ENCODE assay signal across 17 mouse cellular contexts in genomic region chr9:116354056-116354732, GRCm38 (mm10).
DNase-seq lines count a peak whose midpoint lies in the region; ATAC-seq and TF ChIP-seq lines count a peak whose summit lies in the region.
"Had no signal": no experiment of that assay in that cellular context is flagged by ENCODE, and none has a peak within 500 bp of the region (broad histone marks: within the 10 kb centered on the region; RNA-seq: fewer than 3 reads in every experiment).

No protein-coding gene starts in this region.

- ATAC-seq in hindbrain, embryonic 13.5 days (ENCODE audit: low FRiP score): no peak
- ATAC-seq in hindbrain, embryonic 16.5 days: no peak
- ATAC-seq in midbrain, embryonic 11.5 days (ENCODE audit: low FRiP score): no peak
- ATAC-seq in midbrain, postnatal 0 days (ENCODE audit: low FRiP score): no peak
- no peak for ATAC-seq in midbrain, embryonic 15.5 days (replicated peaks)
- no peak for ATAC-seq in megakaryocyte, adult 5-6 weeks (ENCODE audit: poor library complexity, severe bottlenecking)
- ATAC-seq: forebrain, embryonic 14.5 days had no signal

- no peak for TF ChIP-seq CTCF in midbrain, postnatal 0 days (IDR thresholded peaks at IDR 0.05)

- H3K36me3 ChIP-seq in hindbrain, embryonic 13.5 days: no peaks in the 10 kb centered on the region
- no peaks in the 10 kb centered on the region for H3K36me3 ChIP-seq in hindbrain, embryonic 16.5 days (ENCODE audit: control insufficient read depth, insufficient read depth, low read length)
- no peaks in the 10 kb centered on the region for H3K36me3 ChIP-seq in midbrain, embryonic 11.5 days (ENCODE audit: control insufficient read depth, insufficient read depth, low read length)
- H3K36me3 ChIP-seq in midbrain, postnatal 0 days (ENCODE audit: insufficient read depth, low read length): no peaks in the 10 kb centered on the region
- H3K36me3 ChIP-seq in midbrain, embryonic 15.5 days (replicated peaks): no peaks in the 10 kb centered on the region
- H3K36me3 ChIP-seq: embryonic facial prominence, embryonic 12.5 days had no signal

- peaks cover 15% of the 10 kb centered on the region; the same call in 1 of the 2 replicates for H3K4me1 ChIP-seq in hindbrain, embryonic 13.5 days (replicated peaks)
- H3K4me1 ChIP-seq in hindbrain, embryonic 16.5 days (ENCODE audit: control insufficient read depth, insufficient read depth, low read depth, low read length): no peaks in the 10 kb centered on the region
- no peaks in the 10 kb centered on the region for H3K4me1 ChIP-seq in midbrain, embryonic 11.5 days (ENCODE audit: control insufficient read depth, insufficient read depth, low read length)
- no peaks in the 10 kb centered on the region for H3K4me1 ChIP-seq in midbrain, postnatal 0 days (ENCODE audit: insufficient read depth, low read length)
- peaks cover 4% of the 10 kb centered on the region; the same call in 1 of the 2 replicates for H3K4me1 ChIP-seq in midbrain, embryonic 15.5 days
- H3K4me1 ChIP-seq: embryonic facial prominence, embryonic 12.5 days had no signal

- no peak overlapping the region for H3K9ac ChIP-seq in hindbrain, embryonic 13.5 days
- H3K9ac ChIP-seq in hindbrain, embryonic 16.5 days (ENCODE audit: low read depth, low read length): no peak overlapping the region
- H3K9ac ChIP-seq in midbrain, embryonic 11.5 days (ENCODE audit: low read length): no peak overlapping the region
- no peak overlapping the region for H3K9ac ChIP-seq in midbrain, postnatal 0 days (replicated peaks; ENCODE audit: low read length, poor library complexity, severe bottlenecking)
- no peak overlapping the region for H3K9ac ChIP-seq in midbrain, embryonic 15.5 days
- H3K9ac ChIP-seq: embryonic facial prominence, embryonic 12.5 days had no signal

- H3K4me2 ChIP-seq in hindbrain, embryonic 13.5 days: no peak overlapping the region
- no peak overlapping the region for H3K4me2 ChIP-seq in hindbrain, embryonic 16.5 days (ENCODE audit: low read length)
- no peak overlapping the region for H3K4me2 ChIP-seq in midbrain, embryonic 11.5 days
- H3K4me2 ChIP-seq in midbrain, postnatal 0 days (ENCODE audit: low read depth, low read length, poor library complexity, severe bottlenecking): no peak overlapping the region
- H3K4me2 ChIP-seq in midbrain, embryonic 15.5 days: no peak overlapping the region
- H3K4me2 ChIP-seq: embryonic facial prominence, embryonic 12.5 days; heart, embryonic 11.5 days; liver, embryonic 11.5 days had no signal

- H3K27me3 ChIP-seq in hindbrain, embryonic 13.5 days: no peaks in the 10 kb centered on the region
- H3K27me3 ChIP-seq in hindbrain, embryonic 16.5 days (replicated peaks; ENCODE audit: control insufficient read depth, insufficient read depth, low read length): no peaks in the 10 kb centered on the region
- H3K27me3 ChIP-seq in midbrain, embryonic 11.5 days (ENCODE audit: control insufficient read depth, insufficient read depth, low read length): no peaks in the 10 kb centered on the region
- H3K27me3 ChIP-seq in midbrain, postnatal 0 days (ENCODE audit: insufficient read depth, low read length): no peaks in the 10 kb centered on the region
- no peaks in the 10 kb centered on the region for H3K27me3 ChIP-seq in midbrain, embryonic 15.5 days (replicated peaks)
- H3K27me3 ChIP-seq: embryonic facial prominence, embryonic 12.5 days had no signal

- WGBS in hindbrain, embryonic 13.5 days: 77% methylated on average over 7 of the region's 7 CpGs
- 78% methylated on average over 7 of the region's 7 CpGs for WGBS in hindbrain, embryonic 16.5 days
- WGBS in midbrain, embryonic 11.5 days: 86% methylated on average over 7 of the region's 7 CpGs
- 60% methylated on average over 7 of the region's 7 CpGs for WGBS in midbrain, postnatal 0 days
- WGBS in midbrain, embryonic 15.5 days: 64% methylated on average over 7 of the region's 7 CpGs

- H3K9me3 ChIP-seq in hindbrain, embryonic 13.5 days: 0 out of 2 replicates have a peak, but pooled peaks cover 3% of the 10 kb centered on the region
- H3K9me3 ChIP-seq in hindbrain, embryonic 16.5 days (ENCODE audit: control insufficient read depth, low read length): no peaks in the 10 kb centered on the region
- H3K9me3 ChIP-seq in midbrain, embryonic 11.5 days (ENCODE audit: control insufficient read depth, low read length): no peaks in the 10 kb centered on the region
- no peaks in the 10 kb centered on the region for H3K9me3 ChIP-seq in midbrain, postnatal 0 days (ENCODE audit: low read length)
- no peaks in the 10 kb centered on the region for H3K9me3 ChIP-seq in midbrain, embryonic 15.5 days
- H3K9me3 ChIP-seq: embryonic facial prominence, embryonic 12.5 days had no signal

- H3K4me3 ChIP-seq in hindbrain, embryonic 13.5 days: no peak overlapping the region
- no peak overlapping the region for H3K4me3 ChIP-seq in hindbrain, embryonic 16.5 days (ENCODE audit: low read length)
- H3K4me3 ChIP-seq in midbrain, embryonic 11.5 days (ENCODE audit: low read depth, low read length): no peak overlapping the region
- no peak overlapping the region for H3K4me3 ChIP-seq in midbrain, postnatal 0 days (ENCODE audit: low read depth, low read length)
- no peak overlapping the region for H3K4me3 ChIP-seq in midbrain, embryonic 15.5 days
- H3K4me3 ChIP-seq: embryonic facial prominence, embryonic 12.5 days; erythroblast, embryonic 14.5 days had no signal

- H3K27ac ChIP-seq in hindbrain, embryonic 13.5 days: peak overlapping the region; percentile 55; the same call in 1 of the 2 replicates
- no peak overlapping the region for H3K27ac ChIP-seq in hindbrain, embryonic 16.5 days (ENCODE audit: low read depth, low read length)
- no peak overlapping the region for H3K27ac ChIP-seq in midbrain, embryonic 11.5 days (ENCODE audit: low read depth, low read length)
- H3K27ac ChIP-seq in midbrain, postnatal 0 days (ENCODE audit: low read depth, low read length): no peak overlapping the region
- H3K27ac ChIP-seq in midbrain, embryonic 15.5 days: peak overlapping the region; percentile 19
- H3K27ac ChIP-seq: embryonic facial prominence, embryonic 12.5 days had no signal

- peak; percentile 62 for DNase-seq in midbrain, embryonic 11.5 days (ENCODE audit: low spot score, missing footprints)
- no peak for DNase-seq in midbrain, postnatal 0 days (ENCODE audit: low spot score)
- DNase-seq in gastrocnemius, postnatal 10 days: no peak
- DNase-seq: cerebellum, adult 9-11 months; heart, postnatal 14 days; kidney, adult 11 months; lung, adult 18-20 months; right cerebral cortex, adult 18-20 months had no signal

Comparison
In these comparisons a context has a peak if more than half of its experiments do, and no peak if none do; other contexts are left out.
1. H3K27ac ChIP-seq: peak in hindbrain, embryonic 13.5 days (single experiment) and midbrain, embryonic 15.5 days (single experiment); none in hindbrain, embryonic 16.5 days (single experiment), midbrain, embryonic 11.5 days (single experiment) and midbrain, postnatal 0 days (single experiment).